Mouse (Mus musculus) forelimb bud, embryonic 11.5 days (tissue): ENCODE measurements around the gene Krtap6-2.

Experiments used
- DNase-seq: peaks from one replicate; pipeline ENCODE4 v3.0.0-alpha.2; 2012; ENCODE audit warnings: low read depth, low spot score

Krtap6-2 gene

GRCm38 (mm10) chr16:89420011-89420410 lies at the start of gene Krtap6-2:
Gene Krtap6-2 (minus strand): TSS chr16:89420111.
- no peak for DNase-seq

- no peak for DNase-seq
Observed at GRCm38 (mm10) chr16:89461189-89461588, 41.3 kb upstream of the Krtap6-2 start.

- no peak for DNase-seq
Observed at GRCm38 (mm10) chr16:89429586-89429985, 9.7 kb upstream of the Krtap6-2 start.

- DNase-seq = no peak
Observed at GRCm38 (mm10) chr16:89425310-89425709, 5.4 kb upstream of the Krtap6-2 start.

- DNase-seq = no peak
Observed at GRCm38 (mm10) chr16:89416311-89416710, 3.6 kb downstream of the Krtap6-2 start.

- no peak for DNase-seq
Observed at GRCm38 (mm10) chr16:89410345-89411068, 9.4 kb downstream of the Krtap6-2 start.

GRCm38 (mm10) chr16:89403768-89404167 lies 16.1 kb downstream of the Krtap6-2 start, which contains the start of gene Krtap21-1:
Gene Krtap21-1 (minus strand): TSS chr16:89403868.
- no peak for DNase-seq

GRCm38 (mm10) chr16:89372734-89373461 lies 47.0 kb downstream of the Krtap6-2 start:
- no peak for DNase-seq
